Mouse (Mus musculus): Measurements from ENCODE around the gene Rabl3. TPM values are rescaled to one million over a fixed set of nuclear protein-coding genes. Genes with fewer than 3 reads are reported as not detected.

The Rabl3 gene
- 0.29 and 0.77 TPM in 2 replicates for polyA plus RNA-seq (2012)

DNA sequence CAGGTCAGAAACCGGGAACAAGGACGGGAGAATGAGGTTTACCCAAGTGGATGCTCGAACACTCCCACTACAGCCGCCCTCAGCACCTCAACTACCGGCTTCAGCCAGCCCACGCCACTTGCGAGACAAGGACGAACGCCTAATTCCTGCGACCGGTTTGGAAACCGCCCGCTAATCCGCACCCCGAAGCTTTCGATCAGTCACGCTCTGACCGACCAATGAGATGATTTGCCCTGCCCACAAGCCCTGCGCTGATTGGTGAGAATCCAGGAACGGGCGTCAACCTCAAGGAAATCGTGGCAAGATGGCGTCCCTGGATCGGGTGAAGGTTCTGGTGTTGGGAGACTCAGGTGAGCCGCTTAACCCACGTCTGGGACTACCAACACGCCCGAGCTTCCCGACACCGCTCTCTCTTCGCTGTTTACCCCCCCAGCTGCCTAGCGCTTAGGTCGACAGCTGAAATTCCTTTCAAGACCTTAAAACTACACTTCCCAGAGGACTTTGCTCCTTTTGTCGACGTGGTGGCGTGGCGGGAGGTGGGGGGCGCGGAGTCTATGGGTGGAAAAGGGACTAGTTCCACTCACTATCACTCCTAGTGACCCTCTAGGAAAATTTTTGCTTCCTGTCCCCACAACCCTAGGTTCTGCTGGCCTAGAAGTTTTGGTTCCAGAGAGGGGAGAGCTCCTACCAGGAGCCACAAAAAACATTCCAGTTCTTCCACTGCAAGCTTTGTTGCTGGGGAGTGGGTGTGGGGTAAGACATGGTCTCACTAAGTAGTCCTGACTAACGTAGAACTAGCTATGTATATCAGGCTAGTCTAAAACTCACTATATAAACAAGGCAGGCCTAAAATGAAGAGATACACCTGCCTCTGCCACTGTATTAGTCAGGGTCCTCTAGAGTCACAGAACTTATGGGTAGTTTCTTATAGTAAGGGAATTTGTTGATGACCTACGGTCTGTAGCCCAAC lies at the start of gene Rabl3, which contains the start of gene Gtf2e1:
Rabl3 (plus strand) TSS at position 275 of the 970 bp plus-strand sequence.
Gtf2e1 (minus strand) TSS at position 179 of the 970 bp plus-strand sequence.

DNA sequence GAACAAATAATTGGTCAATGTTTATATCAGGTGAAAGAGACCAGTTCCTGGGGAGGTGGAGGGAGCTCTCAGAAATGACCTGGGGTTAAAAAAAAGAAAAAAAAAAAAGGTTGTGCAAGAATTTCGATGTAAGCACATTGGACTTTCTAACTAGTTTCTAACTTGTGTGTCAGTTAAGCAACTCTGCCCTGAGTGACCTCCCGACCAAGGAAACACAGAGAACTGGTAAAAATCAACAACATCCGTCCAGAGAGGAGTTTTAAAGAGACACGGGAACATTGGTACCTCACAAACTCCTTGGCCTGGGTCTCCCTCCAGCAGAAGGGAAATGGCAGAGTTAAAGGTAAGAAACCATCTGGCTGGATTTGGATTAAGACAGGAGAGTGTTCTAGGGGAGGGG lies 40.3 kb downstream of the Rabl3 start, which contains the start of gene Hgd:
Hgd (plus strand) TSS at position 160 of the 400 bp plus-strand sequence.

Other genes starting within 250 kb of the Rabl3 start
- not detected in 2 replicates for gene Stxbp5l, start 154.9 kb upstream of the Rabl3 start, polyA plus RNA-seq (2012)
- 1.8 and 2.1 TPM in 2 replicates for gene Gtf2e1, start 96 bp upstream of the Rabl3 start, polyA plus RNA-seq (2012)
- gene Hgd, start 40.3 kb downstream of the Rabl3 start, polyA plus RNA-seq (2012), result not detected in 2 replicates
- gene Ndufb4, start 114.6 kb downstream of the Rabl3 start, polyA plus RNA-seq (2012), result 23.6 and 27.2 TPM in 2 replicates
- gene Fstl1, start 237.0 kb downstream of the Rabl3 start, polyA plus RNA-seq (2012), result 0.03 and 0.09 TPM in 2 replicates

All from megakaryocyte-erythroid progenitor cell, adult 5 weeks (primary cell).